Mouse (Mus musculus): Measurements from ENCODE around the gene Tdg.

Tdg gene

DNA sequence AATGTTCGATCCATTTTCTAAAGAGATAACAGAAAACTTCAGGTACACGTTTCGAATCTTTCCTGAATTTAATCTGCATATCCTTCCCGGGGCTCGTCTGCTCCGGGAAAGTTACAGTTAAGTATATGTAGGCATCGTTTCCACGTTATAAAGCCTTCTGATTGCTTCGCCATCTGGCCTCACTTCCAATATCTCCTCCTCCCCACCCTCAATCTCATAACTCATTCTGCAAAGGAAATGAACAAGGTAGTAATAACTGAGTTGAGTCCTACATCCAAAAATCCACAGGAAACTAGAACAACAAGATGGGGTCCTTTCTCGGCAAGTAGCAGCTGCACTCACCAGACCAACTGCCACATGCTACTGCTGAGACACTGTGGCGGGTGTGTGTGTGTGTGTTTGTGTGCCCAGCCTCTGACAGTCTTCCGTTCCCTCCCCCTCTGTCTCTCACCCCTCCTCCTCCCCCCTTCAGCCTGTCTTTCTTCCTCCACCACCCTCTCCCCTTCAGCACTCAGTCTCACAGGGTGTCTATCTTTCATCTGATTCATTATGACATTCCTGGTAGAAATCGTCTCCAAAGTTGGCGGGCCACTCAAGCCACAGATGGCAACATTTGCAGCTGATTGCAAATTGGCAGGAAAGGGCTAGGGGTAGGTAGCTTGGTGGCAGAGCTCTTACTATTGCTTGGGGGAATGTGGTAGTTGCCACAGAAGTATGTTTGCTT, 32.8 kb downstream of the Tdg start:
- no peak for DNase-seq (ENCODE audit: low read depth, low spot score)

DNA sequence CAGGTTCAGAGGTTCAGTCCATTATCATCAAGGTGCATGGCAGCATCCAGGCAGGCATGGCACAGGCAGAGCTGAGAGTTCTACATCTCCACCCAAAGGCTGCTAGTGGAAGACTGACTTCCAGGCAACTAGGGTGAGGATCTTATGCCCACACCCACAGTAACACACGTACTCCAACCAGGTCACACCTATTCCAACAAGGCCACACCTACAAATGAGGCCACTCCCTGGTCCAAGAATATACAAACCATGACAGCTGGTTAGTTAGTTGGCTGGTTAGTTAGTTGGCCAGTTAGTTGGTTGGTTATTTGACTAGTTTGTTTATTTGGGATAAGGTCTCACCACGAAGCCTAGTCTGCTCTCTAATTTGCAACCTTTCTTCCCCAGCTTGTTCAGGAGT, 33.7 kb downstream of the Tdg start:
- no peak for DNase-seq (ENCODE audit: low read depth, low spot score)

DNA sequence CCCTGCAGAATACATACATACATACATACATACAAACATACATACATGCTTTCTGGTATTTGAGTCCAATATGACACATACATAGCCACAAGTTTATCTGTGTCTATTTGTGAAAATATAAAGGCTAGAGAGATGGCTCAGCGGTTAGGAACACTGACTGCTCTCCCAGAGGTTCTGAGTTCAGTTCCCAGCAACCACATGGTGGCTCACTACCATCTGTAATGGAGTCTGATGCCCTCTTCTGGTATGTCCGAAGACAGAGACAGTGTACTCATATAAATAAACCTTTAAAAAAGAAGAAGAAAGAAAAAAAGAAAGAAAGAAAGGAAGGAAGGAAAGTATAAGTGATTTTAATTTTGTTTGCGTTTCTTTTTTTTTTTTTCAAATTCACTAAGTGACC, 36.3 kb downstream of the Tdg start:
- no peak for DNase-seq (ENCODE audit: low read depth, low spot score)

DNA sequence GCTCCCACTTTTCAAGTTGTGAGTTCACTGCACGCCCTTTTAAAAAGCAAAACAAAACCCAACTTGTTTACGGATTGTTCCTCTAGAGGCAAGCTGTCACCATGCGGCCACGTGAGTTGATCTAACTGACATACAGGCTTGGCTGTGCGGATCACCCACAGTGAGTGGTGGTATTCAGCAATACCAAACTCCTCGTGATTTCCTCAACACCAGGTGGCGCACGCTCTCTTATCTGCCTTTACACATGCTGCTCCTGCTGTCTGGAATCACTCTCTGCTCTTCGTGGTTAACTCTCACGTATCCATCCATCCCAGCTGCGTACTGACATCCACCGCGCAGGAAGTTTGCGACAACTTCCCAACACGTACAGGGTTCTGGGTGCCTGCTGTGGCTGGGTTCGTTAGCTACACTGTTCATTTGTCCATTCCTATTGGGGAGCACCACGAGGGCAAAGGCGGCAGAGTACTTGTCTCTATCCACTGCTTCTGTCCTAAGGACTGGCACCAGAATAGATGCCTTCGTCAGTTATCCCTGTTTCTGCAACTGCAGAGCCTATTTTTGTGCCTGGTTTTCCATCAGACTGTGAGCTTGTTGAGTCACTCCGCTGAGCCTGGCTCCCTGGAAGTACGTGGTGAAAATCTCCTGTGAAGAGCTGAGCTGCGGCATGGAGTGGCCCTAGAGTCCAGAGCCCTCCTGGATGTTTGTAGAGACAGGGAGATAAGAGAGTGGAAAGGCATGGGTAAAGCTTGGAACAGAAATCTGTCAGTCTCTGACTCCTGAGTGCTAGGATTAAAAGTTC, 37.0 kb downstream of the Tdg start:
- DNase-seq (ENCODE audit: low read depth, low spot score) = peak; percentile 77

DNA sequence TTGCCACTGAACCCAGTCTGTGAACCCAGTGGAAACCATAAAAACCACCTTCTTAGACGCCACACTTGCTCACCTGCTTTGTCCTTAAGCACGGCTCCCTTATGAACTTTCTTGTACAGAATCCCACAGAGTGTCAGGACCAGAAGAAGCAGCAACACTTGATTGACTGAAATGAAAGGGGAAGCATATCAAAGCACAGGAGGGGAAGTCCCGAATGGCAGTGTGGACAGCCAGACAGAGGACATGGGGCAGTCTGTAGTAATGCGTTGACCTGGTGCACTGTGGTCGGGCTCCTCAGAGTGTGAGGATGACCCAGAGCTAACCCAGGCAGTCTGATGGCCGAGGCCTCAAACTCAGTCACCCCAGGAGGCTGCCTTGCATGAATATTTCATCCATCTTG, 40.6 kb downstream of the Tdg start:
- DNase-seq (ENCODE audit: low read depth, low spot score) = no peak

DNA sequence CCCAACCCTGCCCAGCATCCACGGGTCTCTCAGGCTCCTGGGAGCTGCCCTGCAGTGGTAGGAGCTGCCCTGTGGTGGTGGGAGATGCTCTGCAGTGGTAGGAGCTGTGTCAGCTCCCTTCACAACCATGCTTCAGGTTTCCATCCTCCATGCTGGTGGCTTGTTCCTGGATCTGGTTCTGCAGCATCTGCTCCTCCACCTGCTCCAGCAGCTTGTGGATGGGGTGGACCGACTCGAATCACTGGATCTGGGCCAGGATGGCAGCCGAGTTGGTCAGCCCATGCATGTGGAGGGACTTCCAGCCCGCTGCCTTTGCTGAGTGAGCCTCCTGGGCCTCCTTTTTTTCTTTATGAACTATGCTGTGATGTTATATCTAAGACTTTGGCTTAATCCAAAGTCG, 47.3 kb downstream of the Tdg start:
- DNase-seq (ENCODE audit: low read depth, low spot score) = no peak

DNA sequence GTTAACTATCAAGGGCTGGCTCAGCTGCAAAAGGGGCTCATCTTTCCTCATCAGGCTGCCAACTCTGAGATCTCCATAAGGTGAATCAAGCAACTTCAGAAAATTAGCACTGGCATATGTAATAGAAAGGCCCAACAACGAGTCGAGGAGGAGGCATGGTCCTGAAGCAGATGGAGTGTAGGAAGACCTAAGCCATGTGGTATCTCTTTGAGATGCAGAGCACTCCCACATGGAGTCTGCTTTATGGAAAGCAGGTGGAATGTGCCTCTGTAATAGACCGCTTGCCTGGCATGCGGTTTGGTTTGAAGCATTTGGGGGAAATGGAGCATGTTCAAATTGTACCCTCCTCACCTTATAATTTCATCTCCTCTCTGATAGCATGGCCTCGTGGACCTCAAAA, 51.1 kb downstream of the Tdg start:
- DNase-seq (ENCODE audit: low read depth, low spot score) = no peak

DNA sequence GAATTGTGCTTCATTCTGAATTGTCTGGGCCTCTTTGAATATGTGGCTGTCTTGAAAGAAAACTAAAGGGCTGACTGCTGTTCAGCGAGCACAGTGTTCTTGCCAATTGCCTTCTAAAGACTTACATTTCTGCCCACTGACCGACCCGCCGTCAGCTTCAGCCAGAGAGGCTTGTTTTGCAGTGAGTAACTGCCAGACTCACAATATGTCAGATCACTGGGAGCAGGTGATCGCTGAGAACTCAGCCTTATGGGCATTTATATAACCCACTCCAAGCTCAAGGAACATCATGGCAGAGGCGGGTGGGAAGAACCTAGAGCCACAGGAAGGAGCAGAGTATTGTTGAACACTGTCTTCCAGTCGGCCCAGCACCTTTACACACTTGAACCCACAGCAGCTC, 52.0 kb downstream of the Tdg start:
- DNase-seq (ENCODE audit: low read depth, low spot score) = no peak

DNA sequence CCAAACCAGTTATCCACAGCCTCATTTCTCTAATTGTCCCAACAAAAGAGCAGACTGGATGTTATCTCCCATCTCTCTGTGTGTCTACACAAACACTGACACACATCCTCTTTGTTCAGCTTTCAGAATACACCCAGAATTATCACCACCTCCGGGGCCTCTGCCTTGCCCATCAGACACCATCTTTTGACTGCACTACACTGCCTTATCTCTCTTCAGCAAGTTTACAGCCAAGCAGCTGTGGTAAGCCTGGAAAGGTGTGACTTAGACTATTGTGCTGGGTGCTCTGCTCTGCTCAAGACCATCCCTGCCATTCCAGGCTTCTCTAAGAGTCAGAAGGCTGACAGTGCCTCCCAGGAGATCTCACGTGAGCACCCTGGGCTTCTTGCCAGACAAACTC, 55.8 kb downstream of the Tdg start:
- no peak for DNase-seq (ENCODE audit: low read depth, low spot score)

DNA sequence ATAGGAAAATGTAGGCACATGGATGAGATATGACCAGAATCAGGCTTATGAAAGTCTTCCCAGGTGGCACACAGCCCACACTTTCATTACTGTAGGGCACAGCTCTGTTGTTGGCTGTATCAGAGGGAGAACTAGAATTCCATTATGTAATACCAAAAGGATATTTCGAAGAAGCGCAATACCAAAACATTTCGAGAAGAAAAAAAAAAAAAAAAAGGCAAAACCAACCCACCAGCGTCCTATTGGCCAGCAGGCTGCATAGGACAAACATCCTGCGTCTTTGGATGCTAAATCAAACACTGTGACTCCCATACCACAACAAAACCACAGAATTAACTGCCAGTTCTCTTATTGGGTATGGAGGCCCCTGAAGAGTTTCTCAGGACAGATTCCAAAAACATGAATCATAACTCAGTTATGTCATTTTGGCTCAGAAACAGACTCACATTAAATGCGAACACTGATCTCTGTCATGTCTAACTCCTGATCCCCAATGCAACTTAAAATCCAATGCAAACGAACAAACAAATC, 60.1 kb downstream of the Tdg start:
- DNase-seq (ENCODE audit: low read depth, low spot score) = no peak

DNA sequence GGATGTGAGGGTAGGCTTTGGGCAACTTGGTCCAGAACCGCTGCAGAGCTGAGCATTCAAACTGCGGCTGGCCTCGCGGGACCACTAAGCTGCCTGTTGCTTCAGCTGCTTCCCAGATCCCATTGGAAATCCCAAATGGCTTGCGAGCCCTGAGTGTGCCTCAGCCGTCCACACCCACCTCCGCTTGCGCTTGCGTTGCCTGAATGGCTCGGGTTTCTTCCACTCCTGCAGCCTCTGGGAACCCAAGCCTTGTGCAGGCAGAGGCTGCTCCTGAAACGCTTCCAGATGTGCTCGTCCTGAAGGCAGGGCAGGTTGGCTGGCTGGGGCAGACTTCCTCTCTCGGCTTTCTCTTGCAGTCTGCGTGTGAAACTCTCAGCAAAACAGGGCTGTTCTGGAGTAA, 60.9 kb downstream of the Tdg start, which contains the start of gene Glt8d2:
TSS of gene Glt8d2 (minus strand) at position 157 of the 400 bp plus-strand sequence.
- peak; percentile 71 for DNase-seq (ENCODE audit: low read depth, low spot score)

DNA sequence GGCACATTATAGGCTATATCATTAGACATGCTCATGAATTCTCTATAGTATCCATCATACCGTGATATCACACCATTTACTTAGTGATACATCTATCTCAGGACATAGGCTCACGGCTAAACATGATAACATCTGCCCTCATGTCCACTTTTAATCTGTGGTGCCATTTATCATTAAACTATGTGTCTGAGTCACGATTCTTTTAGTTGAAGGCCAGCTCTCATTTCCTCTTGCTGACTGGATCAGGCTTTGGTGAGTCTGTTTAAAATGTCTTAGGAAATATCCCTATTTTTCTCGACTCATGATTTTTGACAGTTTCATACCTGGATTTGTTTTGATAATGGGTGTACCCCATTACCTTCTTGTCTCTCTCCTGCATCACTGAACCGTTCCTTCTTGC, 66.3 kb downstream of the Tdg start, which contains the start of gene Hcfc2:
TSS of gene Hcfc2 (plus strand) at position 205 of the 400 bp plus-strand sequence.
- no peak for DNase-seq (ENCODE audit: low read depth, low spot score)

DNA sequence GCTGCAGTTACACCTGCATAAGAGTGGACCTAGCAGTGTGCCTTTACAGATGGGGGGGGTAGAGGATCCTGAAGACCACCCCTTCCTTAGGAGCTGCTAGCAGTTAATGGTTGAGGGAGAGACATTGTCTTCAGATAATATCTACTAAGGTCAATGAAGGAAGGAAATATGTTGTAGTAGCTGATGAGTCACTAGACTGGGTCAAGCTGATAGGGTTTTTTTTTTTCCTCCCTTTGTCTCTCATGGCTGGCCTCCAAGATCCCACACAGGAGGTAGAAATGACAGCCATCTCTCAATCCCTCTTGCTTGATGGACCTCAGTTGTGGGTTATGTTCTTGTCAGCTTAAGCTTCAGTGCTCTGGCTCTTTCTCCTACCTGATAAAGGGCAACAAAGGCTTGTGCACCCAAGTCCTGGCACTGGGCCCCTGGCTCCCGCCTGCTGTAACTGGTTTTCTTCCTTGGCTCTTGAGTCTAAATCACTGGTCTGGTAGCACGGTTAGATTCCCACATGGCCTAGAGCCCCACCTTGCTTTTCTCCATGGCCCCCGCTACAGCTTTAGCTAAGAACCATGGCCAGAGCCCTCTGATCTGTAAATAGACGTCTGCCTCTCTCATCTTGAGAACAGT, 66.9 kb downstream of the Tdg start:
- no peak for DNase-seq (ENCODE audit: low read depth, low spot score)

DNA sequence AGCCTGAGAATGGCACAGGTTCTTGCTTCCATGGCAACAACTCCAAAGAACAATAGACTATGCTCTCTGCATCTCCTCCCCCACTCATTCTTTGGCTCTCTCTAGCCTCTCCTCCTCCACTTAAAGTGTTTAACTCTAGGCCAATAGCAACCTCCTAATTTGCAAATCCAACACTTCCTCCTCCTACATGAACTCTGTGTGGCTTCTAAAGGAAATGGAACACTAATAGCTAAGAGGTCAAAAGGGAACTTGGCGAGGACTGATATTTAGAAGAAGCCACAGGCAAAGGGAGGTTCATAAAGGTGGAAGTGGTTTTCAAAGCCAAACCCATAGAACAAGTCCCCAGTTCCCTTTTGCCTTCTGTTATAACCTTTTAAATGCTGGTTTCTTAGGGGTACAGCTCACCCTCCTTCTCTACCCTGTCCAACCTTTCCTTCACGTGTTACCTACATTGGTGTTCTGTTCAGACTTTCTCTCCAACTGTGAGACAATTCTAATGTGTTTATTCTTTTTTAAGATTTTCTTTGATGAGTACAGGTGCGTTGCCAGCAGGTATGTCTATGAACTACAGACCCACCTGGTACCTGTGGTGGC, 67.8 kb downstream of the Tdg start:
- no peak for DNase-seq (ENCODE audit: low read depth, low spot score)

DNA sequence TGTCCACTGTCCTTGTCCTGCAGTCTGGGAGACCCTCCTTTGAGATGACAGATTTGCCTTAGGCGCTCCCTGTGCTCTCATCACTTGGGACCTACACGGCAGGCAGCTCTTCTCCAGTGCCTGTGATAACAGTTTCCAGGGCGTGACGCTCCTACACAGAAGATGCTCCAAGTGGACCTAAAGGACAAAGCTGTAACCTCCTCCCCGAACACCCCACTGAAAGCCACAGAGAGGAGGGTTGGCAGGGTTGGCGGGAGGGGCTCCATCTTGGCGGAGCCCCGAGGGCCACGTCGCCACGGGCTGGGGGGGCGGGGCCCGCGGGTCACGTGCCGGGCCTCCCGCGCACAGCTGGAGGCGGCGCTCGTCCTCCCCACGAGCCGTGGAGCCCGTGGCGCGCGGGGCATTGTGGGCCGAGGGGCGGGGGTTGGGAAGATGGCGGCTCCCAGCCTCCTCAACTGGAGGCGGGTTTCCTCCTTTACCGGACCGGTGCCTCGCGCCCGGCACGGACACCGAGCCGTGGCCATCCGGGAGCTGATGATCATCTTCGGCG, 69.2 kb downstream of the Tdg start:
- peak; percentile 80 for DNase-seq (ENCODE audit: low read depth, low spot score)

DNA sequence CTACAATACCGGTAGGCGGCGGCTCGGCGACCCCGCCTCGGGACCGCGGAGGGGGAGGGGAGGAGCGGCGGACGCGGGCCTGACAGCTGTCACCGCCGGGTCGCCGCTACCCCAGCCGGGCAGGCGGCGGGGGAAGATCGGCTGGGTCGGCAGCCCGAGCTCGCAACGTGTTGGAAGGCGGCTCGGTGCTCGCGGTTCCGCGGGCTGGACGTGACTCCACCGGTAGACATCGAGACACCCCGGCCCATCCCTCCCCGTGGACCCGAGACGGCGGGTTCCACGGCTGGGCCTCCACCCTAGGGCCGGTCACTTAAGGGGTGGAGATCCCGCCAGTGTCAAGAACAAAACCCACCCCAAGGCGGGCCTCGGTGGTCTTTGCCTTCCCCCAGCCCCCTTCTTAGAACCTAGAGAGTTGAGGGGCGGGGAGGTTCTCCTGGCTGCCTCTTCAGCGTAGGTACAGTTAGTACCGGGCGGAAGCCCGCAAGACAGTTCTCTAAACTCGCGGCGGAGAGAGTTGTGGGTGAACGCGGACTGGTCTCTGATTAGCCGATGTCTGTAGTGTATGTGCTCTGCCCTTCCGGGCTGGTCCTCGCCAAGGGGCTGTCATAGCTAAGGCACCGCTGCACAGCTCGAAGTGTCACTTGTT, 69.8 kb downstream of the Tdg start:
- peak; percentile 9 for DNase-seq (ENCODE audit: low read depth, low spot score)
